Mouse (Mus musculus): ENCODE data around the gene Smarca2. TPM values are rescaled to one million over a fixed set of nuclear protein-coding genes. Genes with fewer than 3 reads are reported as not detected.

The Smarca2 gene
- 8.1 and 11.0 TPM in 2 replicates for polyA plus RNA-seq (2012; rRNA removed)

DNA sequence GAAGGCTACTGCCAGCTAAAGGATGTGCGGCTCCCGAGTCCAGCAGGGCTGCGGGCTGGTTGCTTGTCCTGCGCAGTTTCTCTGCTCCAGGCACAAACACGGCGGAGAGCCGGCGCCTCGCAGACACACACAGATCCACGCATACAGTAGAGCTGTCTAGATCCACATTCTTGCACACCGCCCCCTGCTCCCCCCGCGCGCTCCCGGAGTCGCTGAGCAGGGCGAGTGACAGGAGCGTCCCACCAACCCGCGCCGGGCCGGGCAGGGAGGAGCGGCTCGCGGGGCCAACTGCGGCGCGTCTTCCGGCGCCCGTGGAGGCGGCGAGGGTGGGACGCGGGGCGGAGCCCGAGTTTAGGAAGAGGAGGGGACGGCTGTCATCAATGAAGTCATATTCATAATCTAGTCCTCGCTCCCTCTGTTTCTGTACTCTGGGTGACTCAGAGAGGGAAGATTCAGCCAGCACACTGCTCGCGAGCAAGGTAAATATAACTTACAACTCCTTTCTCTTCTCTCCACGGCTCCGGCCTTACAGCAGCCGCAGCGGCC, at the start of gene Smarca2:
TSS of gene Smarca2 (plus strand) at position 296 of the 546 bp plus-strand sequence.
- WGBS, result under 1% methylated on average over 45 of the region's 45 CpGs
- DNase-seq (ENCODE audit: low read depth, low spot score), result peak; percentile 84

GRCm38 (mm10) chr19:26564850-26565249, 40.0 kb upstream of the Smarca2 start:
- WGBS, result 74% methylated on average over 2 of the region's 2 CpGs
- no peak for DNase-seq (ENCODE audit: low read depth, low spot score)

- WGBS, result 32% methylated on average over 9 of the region's 9 CpGs
- DNase-seq (ENCODE audit: low read depth, low spot score), result no peak
Measured at GRCm38 (mm10) chr19:26566109-26566508, 38.7 kb upstream of the Smarca2 start.

GRCm38 (mm10) chr19:26568236-26568635, 36.6 kb upstream of the Smarca2 start:
- DNase-seq (ENCODE audit: low read depth, low spot score), result no peak
- 81% methylated on average over 5 of the region's 5 CpGs for WGBS

DNA sequence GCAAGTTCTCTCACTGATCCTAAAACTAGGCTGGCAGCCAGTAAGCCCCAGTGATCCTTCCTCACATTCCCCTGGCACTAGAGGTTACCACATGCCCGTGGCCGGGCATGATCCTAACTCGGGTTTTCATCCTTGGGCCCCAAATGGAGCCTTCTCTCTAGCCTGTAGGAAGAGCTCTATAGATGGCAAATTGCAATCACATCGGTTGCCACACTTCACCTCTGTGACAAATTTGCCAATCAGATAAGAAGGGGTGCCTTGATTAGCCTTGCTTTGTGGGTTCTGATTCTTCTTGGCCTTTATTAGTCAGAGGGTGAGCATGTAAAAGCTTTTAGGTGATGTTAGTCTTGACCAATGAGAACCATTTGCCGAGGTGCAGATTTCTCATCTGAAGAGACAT, 35.9 kb upstream of the Smarca2 start:
- DNase-seq (ENCODE audit: low read depth, low spot score), result no peak
- 91% methylated on average over 5 of the region's 5 CpGs for WGBS

DNA sequence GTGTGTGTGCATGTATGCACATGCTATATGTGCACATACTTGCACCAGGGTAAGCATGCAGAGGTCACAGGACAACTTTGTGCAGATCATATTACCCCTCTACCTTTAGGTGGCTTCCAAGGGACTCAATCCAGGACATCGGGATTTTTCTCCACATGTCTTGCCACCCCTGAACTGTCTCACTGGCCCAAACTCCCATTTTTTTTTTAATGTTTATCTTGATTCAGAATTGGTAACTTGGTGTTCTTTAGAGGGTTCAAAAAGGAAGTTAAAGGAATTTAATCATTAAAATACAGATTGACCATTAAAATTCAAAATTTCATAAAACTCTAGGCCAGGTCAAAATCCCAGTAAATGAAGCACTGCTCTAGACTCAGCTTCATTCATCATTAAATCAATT, 35.4 kb upstream of the Smarca2 start:
- no peak for DNase-seq (ENCODE audit: low read depth, low spot score)
- WGBS, result 89% methylated on average over 1 of the region's 1 CpGs

DNA sequence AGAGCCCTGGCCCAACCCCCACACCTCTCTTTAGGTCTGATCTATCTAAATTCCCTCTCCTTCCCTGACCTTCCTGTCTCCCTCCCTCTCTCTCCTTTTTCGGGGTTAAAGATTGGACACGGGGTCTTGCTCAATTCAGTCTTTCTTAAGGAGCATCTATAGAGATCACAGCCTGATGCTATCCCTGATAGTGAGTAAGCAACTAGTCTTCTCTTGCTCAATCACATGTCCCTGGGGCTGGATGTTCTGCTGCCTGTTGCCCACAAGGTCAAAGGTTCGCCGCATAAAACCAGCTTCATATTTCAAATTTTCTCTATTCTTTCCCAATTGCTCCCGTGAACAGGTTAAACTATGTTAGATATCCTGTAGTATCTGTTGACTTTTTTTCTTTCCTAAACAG, 25.2 kb upstream of the Smarca2 start:
- no peak for DNase-seq (ENCODE audit: low read depth, low spot score)
- 77% methylated on average over 5 of the region's 5 CpGs for WGBS

DNA sequence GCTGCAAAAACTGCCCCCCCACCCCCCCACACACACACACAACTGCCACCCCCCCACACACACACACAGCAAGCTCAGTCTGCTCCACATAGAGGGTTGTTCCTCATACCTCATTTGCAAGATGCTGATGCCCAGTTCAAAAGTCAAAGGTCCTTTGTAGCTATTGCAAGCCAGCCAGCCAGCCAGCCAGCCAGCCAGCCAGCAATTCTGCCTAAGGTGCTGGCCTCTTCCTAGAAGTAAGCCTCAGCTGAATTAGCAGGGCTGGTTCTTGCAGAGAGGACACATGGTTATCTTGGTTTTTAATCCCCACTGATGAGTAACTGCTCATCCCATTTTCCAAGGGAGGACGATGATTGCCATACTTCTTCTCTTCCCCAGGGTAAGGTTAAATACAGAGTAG, 24.8 kb upstream of the Smarca2 start:
- WGBS, result 84% methylated on average over 1 of the region's 1 CpGs
- no peak for DNase-seq (ENCODE audit: low read depth, low spot score)

GRCm38 (mm10) chr19:26594661-26595060, 10.2 kb upstream of the Smarca2 start:
- no peak for DNase-seq (ENCODE audit: low read depth, low spot score)

DNA sequence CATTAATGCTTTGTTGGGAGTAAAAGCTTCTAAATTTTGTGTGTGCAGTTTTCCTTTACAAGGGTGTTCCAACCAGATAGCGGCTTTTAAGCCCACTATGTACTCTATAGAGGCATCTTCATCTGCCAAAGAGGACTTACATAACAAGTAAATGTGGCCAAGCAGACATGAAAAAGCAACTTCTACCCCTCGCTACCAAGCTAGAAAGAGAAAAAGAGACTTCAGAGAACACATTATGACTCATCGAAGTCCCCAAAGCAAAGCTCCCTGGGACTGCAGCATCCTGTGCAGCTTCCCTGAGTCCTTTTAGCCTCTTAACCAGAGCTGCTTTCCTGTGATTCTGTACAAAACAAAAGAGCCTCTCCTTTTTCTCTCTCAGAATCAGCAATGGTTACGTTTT, 3.4 kb upstream of the Smarca2 start:
- WGBS, result 73% methylated on average over 4 of the region's 4 CpGs
- no peak for DNase-seq (ENCODE audit: low read depth, low spot score)

- 64% methylated on average over 2 of the region's 2 CpGs for WGBS
- DNase-seq (ENCODE audit: low read depth, low spot score), result no peak
Measured at GRCm38 (mm10) chr19:26603296-26603860, 1.5 kb upstream of the Smarca2 start.

DNA sequence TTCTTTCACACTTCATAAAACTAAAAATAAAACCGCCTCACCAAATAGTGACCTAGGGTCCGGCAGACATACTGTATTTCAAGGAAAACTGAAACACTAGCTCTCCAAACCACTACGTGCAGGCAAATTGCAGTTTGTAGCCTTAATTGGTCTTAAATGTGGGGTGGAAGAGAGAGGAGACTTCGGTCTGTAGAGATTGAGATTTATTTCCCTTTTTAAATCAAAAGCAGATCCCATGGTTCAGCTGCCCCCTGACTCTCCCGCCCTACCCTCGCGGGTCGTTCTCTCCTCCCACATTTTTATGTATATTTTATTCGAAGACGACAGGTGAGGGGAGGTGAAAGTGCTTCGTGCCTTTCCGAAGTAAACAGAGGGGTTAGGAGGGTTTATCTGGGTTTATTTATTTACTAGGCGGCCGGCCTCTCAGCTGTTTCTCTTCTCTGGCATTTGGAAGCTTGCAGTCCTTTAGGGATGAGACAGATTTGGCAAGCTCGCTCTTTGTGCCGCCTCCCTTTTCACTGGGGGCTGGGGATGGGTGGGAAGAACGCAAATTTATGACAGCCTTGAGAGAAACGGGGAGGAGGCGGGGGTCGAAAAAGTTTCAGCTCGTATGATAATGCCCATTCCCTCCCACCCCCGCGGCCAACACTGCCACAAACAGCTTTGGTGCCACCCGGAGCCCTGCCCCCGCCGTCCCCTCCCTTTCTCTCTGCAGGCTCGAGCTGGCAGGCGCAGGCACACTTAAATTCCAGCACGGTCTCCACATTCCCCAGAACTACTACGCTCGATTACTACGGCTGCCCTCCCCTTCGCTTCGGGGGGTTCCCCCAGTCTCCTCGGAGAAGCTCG, 720 bp upstream of the Smarca2 start:
- no peak for DNase-seq (ENCODE audit: low read depth, low spot score)
- WGBS, result 2% methylated on average over 36 of the region's 36 CpGs

DNA sequence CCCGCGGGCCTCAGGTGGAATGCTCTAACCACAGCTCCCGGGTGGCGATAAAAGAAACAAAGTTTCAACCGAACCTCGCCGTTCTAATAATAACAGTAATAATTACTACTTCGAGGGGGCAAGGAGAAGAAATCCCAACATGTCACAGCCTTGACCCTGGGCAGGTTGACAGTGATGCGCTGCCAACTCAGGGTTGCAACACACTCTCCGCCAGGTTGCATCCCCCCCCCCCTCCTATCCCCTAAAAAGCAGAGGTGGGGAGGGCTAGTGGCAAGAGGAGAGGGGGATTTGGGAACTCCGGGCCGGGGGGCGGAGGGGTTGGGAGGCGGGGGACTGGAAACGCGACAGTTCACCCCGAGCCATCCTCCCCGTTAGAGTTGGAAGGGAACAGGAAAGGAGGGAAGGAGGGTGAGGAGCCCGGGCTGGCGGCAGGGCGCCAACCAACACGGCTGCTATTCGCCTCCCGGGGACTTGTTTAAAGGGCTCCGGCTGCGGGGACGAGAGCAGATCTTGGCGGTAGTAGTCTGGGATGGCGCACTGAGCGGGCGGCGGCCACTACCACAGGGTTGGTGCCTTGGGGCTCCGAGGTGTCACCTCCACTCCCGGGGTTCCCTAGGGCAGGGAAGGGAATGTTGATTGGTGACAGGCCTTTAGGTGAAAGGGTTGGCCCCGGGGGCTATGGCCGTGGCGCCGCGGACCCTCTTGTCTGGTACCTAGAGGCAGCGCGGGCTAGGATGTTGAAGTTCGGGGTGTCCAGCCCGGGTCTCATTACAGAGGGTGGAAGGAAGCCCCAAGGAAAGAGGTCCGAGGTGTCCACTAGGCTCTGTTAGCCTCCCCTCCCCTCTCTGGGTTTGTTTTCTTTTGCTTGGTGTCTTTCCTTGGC, 829 bp downstream of the Smarca2 start:
- WGBS, result under 1% methylated on average over 44 of the region's 44 CpGs
- DNase-seq (ENCODE audit: low read depth, low spot score), result peak; percentile 18

GRCm38 (mm10) chr19:26606321-26607155, 1.7 kb downstream of the Smarca2 start:
- DNase-seq (ENCODE audit: low read depth, low spot score), result peak; percentile 21

GRCm38 (mm10) chr19:26607156-26607536, 2.3 kb downstream of the Smarca2 start:
- DNase-seq (ENCODE audit: low read depth, low spot score), result peak; percentile 24
- under 1% methylated on average over 56 of the region's 56 CpGs for WGBS

More at GRCm38 (mm10) chr19:26606321-26607155, 1.7 kb downstream of the Smarca2 start:
- under 1% methylated on average over 61 of the region's 63 CpGs for WGBS

DNA sequence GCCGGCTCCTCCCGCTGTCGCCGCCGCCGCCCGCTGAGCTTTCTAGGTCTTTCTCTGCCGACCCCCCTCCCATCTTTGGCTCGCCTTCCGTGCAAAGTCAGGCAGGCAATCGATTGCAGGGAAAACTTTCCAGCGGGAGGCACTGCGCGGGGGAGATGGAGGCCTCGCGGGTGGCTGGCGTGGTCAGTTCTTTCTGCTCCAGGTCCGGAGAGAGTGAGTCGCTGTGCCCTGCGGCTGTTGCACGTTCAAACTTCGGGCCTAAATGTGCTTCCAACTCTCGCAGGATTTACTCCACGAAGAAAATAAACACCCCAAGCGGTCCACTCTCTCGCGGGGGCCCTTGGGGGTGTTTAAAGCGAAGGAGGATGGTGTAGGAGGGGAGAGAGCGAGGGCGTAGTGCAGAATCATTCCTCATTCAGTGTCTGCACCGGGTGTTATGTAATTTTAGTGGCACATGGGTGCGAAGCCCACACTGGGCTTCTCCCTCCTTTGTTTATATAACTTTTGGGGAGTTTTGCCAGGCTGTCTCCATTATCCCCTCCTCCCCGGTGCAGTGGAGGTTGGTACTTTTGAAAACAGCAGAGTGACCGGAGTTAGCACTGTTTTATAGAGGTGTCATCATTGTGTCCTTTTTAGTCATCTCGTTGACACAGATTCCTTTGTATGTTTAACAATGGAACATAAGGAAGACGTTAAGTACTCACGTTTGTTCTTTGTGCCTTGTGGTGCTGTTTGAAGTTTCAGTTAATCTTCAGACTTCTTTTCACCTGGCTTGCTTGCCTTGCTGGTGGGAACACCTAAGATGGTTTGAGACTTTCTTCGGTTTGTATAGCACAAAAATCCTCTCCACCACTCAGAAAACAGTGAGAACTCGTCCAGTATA, 2.9 kb downstream of the Smarca2 start:
- WGBS, result 2% methylated on average over 39 of the region's 39 CpGs
- peak; percentile 14 for DNase-seq (ENCODE audit: low read depth, low spot score)

DNA sequence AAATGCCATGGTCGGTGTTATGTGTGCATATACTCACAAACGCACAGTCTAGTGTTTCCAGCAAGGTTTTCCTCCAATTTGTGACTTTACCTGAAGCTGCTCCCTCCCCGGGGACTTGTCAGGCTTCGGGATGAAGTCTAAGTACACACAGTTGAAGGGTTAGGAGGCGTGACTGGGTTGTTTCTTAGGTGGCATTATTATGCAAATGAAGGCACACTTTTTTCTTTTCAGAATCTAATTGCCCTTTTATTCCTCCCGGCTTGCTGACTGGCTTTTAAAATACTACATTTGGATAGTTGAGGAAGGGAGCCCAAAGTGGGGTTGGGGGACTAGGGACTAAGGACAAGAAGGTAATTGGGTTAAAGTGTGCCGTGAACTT, 3.6 kb downstream of the Smarca2 start:
- no peak for DNase-seq (ENCODE audit: low read depth, low spot score)
- 24% methylated on average over 7 of the region's 7 CpGs for WGBS

DNA sequence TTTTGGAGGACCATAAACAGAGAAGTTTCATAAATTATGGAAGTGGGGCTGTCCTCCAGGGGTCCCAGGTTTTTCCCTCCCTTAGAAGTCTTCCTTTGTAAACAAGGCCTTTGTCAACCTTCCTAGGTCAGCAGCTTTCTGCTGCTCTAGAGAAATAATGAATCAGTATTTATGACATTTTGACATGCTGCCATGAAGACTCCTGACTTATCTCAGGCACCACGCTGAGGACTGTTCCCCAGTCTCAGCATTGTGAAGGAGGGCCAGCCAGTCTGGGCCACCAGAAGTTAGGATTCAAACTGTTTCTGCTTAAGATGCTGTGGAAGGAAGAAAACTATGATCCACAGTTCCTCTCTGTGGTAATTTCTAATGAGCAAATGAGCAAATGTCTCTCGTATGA, 4.8 kb downstream of the Smarca2 start:
- DNase-seq (ENCODE audit: low read depth, low spot score), result no peak
- 50% methylated on average over 2 of the region's 2 CpGs for WGBS

Measured in large intestine, adult 2 months (tissue).